Mouse (Mus musculus): ENCODE measurements around the gene Htt.
A peak's percentile ranks its signal among the peaks of the same experiment; 100 is the strongest.

The Htt gene

DNA sequence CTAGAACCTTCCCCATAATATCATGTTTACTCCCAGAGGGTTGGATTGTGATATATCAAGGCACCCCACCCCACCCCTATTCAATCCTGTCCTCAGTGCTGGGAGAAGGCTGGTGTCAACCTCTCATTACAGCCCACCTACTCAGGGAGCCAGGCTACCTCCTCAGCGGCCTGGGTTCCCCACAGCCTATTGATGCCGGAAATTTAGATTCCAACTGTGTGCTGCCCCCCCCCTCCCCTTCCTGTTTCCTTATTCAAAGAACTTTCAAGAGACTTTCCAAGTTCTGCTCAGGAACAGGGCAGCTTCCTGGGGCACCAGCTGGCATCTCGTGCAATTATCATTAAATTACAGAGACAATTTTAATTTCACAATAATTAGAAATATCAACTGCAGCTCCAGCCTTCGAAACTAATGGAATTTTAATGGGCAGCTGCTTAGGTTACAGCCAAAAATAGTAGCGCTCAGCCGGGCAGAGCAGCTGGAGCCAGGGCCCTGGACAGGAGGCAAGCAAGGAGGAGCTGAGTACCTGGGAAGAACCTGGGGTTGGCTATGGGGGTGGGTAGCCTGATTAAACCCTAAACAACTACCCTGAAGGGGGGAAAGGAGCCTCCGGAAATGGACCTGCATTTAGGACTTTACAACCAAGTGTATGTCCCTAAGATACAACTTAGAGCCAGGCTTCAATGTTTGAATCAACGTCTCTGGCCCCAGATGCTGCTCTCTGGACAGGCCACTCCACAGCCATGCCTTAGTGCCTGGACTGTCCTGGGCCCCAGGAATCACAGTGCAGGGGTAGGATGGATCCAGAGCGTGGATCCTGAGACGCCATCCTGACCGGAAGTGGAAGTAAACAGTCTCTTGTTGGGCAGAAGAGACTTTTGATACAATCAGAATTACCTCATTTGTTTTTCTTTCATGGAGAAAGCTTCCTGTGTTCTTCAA, 170.2 kb downstream of the Htt start:
- DNase-seq (ENCODE audit: low spot score), result no peak

DNA sequence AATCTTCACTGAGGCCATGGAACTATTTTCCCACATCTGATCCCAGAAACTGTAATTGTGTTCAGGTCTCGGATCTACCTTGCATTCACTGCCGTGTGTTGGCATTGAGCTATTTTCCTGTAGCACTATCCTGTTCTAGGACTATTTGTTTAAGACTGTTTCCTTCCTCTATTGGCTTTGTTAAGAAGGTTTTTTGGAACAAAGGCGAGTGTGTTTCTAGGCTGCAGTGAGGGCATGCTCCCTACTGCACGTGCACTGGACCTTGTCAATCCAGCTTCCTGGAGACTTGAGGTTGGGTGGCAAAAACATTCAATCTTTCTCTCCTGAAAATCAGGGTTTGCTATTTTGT, 170.9 kb downstream of the Htt start:
- no peak for DNase-seq (ENCODE audit: low spot score)

DNA sequence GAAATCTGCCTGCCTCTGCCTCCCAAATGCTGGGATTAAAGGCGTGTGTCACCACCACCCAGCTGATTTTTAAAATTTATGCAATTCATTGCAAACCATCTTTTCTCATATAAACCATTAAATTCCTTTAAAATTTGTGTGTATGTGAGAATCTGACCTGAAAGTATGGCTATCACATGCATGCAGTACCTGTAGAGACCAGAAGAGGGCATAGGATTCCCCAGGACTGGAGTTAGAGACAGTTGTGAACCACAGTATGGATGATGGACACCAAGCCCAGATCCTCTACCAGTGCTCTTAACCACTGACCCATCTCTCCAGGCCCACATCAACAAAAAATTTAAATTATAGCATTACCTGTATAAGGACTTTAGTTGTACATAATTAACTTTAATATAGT, 171.9 kb downstream of the Htt start:
- DNase-seq (ENCODE audit: low spot score), result no peak

DNA sequence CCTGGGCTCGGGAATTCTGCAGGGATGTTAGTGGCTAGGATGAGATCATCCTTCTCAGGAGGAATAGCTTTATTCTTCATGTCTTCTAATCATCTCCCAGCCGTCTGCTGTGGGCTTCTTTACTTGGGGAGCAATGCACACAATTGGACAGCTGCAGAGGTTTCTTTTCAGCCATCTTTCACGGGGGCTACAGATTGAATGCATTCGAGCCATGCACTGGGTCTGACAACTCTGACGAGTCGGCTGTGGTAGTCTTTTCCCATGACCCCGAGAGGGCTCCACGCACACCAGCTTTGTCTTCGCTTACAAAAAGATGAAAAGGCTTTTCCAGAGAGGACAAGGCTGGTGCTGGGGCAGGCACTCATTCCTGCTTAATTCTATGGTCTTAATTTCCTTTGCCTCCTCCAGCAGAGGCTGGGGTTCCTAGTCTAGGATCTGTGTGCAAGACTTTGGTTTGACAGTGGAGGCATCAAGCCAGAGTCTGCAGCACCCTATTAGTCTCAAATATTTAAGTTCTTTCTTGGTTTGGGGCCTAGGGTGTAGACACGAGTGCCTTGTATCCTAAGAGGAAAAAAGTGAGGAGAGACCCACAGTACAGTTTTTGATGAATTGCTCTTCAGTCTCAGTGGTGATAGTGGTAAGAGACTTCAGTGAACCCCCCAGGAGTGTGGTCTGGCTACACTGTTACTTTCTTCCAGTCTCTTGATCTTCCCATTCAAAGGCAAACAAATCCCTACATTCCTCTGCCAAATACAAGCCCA, 180.3 kb downstream of the Htt start:
- no peak for DNase-seq (ENCODE audit: low spot score)

DNA sequence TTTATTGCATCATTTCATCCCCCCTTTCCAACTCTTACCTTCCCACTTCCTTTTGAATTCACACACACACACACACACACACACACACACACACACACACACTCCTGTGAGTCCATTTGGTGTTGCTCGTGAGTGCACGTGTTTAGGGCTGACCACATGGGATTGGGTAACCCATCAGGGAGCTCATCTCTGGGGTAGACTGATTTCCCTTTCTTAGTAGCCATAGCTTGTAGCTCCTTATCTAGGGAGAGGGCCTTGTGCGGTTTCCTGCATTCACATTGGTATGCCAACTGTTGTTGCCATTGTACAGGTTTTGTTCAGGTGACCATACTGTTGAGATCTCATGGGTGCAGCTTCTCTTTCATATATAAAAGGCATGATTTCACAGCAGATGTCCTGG, 181.9 kb downstream of the Htt start:
- DNase-seq (ENCODE audit: low spot score), result no peak

DNA sequence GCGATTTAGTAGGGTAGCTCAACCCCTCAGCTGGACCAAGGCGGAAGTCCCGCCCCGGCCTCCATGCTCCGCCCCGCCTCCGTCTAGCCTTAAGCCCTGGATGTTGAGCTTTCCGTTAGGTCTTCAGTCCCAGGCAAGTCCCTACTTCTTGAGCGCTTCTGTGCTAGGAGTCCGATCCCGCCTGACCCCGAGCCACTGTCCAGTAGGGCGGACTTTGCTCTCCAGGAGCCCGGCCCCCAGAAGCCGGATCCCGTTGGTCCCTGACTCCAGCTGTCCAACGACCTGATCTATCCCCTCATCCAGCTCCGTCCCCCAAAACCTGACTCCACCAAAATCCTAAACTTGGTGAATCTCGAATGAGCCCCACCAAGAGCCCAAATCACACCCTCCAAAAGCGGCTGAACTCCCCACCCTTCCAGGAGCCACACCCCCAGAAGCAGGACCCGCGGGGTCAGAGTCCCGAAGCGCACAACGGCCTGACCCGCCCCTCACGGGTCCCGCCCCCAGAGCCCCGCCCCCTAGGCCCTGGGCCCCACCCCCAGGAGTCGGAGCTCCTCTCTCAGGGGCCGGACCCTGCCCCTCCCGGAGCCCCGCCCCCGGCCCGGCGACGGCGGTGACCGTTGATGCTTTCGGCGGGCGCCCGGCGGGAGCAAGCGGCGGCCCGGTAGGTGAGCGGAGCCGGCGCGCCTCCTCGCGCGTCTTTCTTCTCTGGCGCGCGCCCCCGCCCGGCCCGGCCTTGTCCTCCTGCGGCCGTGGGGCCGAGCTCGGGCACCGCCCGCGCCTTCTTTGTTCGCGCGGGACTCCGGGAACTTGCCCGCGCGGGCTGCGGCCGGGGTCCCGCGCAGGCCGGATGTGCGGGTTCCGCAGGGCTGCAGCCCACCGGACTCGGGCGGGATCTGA, 187.6 kb downstream of the Htt start, which contains the start of gene Rgs12:
Rgs12 (plus strand) TSS at position 585 of the 900 bp plus-strand sequence.
- peak; percentile 90 for DNase-seq (ENCODE audit: low spot score)

DNA sequence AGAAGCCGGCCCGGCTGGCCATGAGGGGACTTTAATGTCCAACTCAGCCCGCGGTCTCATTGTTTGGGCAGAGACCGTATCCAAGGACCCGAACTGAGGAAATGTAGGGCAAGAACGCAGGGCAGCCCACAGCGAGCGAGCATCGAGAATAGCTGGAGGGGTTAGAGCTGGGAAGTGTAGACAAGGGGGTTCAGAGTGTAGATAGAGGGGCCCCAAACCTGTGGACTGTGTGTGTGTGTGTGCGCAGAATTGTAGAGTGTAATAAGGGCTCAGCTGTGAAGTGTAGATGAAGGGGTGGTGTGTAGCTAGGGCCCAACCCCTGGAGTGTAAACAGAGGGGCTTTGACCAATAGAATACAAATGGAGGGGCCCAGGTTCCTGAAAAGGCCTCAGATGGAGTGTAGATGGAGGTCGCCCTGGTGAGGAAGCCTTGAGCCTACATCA, 188.2 kb downstream of the Htt start:
- DNase-seq (ENCODE audit: low spot score), result no peak

DNA sequence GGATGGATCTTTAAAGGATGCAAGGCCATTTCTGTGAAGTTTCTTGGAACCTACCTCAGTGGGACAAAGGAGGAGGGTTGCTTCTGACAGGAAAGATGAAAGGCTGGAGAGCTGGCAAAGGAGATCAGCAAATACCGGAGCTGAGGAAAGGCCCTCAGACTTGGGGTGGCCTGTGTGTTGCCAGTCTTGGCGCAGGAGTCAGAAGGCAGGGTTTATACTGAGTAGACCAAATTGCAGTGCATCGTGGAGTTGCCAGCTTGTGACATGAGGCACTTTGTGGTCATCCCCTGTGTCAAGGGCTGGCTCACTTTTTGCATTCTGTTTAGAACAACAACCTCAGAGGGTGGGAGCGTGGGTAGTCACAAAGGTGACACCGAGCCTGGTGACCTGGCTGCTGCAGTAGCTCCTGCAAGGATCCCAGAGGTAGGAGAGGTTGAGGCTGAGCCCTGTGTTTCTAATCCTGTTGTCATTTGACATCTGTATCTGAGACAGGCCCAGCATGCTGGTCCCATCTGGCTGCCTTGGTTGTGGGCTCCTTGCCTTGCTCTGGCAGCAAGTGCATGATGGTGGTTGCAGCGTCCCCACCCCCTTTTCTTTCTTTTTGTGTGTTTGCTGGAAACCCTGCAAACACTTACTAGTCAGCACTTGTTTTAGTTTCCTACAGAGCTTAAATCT, 189.1 kb downstream of the Htt start:
- no peak for DNase-seq (ENCODE audit: low spot score)

DNA sequence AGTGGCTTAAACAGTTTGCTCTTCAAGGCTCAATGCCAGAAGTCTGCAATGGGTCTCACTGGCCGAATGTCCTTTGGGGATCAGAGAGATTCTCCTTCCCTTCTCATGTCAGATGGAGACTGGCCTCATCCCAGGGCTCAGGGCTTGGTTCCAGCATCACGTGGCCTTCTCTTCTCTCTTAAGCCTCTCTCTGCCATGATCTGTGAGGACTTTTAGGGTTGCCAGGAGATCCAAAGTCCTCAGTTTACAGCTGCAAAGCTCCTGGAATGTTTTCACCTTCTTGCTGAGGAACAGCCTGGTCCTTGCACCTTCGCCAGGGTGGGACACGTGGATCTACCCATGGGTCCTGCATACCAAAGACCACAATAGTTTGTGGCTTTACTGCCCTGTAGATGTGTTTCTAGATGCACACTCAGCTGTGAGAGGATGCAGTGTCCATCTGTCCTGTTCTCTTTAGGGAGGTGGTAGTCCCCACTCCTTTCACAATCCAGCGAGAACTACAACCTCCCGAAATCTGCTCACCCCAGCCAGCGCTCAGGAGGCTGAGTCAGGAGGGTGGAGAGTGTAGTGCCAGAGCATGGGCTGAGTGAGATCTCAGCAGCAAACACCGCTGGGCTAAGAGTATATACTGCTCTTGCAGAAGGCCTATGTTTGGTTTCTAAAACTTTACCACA, 189.8 kb downstream of the Htt start:
- no peak for DNase-seq (ENCODE audit: low spot score)

DNA sequence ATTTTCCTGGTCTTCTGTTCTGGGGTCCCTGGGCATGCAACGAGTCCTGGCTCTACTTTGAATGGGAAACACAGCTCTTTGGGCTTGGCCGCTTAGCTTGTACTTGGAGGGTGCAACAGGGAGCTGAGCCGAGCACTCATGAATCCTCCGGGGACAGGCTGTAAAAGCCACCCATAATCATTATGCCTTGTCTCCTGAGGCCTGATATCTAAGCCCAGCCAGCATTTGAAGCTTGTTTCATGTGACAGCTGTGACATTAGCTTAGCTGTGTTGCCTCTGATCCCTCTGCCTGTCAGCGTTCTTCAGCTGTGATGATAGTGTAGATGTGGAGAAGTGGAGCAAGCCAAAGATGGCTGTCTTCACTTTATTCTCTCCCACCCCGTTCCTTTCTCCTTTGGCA, 193.0 kb downstream of the Htt start:
- no peak for DNase-seq (ENCODE audit: low spot score)

DNA sequence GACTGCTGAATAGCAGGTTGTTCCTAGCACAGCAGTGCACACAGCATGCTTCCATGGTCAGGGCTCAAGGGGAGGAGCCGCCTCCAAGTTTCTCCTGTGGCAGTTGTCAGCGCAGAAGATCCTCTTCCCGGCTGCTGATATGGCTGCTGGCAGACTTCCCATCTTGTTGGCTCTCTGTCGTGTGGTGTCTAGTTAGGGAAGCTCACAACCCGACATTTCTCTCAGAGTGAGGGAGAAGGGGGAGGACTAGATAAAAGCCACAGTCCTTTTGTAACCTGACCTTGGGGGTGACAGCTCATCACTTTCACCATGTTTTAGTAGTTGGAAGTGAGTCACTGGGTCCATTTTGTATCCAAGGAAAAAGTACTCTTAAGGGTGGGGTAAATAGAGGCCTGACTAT, 194.1 kb downstream of the Htt start:
- DNase-seq (ENCODE audit: low spot score), result peak; percentile 46

DNA sequence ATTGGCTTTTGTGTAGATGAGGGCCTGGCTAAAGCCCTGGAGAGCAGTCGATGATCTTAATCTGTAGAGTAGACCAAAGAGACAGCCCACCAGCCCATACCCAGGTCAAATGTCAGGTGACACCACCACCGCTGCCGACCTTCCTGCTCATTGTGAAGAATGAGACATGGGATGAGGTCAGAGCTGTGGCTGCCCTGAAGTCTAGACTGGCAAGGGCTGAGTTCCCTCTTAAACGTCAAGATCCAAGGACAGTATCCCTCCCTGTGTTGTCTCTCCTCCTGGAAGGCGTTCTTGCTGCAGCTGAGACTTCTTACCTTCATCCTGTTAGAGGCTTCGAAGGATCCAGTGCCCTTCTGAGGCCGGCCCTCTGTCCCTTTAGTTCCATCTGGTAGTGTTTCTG, 194.6 kb downstream of the Htt start:
- DNase-seq (ENCODE audit: low spot score), result no peak

DNA sequence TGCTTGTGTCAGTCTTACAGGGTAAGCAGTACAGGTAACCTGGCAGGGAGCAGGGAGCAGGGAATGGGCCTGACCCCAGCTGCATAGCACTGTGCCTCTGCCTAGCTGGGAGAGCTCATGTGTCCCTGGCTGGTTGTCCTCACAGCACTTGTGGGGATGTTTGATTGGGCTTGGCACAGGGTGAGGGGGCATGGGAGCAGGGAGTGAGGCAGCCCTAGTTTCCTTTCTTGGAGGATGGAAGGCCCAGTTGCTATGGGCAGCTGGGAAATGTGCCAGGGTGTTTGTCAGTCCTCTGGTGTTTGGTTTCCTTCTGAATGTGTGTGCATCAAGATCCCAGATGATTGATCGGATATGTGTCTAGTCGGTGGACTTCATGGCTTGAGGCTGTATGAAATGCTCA, 195.5 kb downstream of the Htt start:
- DNase-seq (ENCODE audit: low spot score), result no peak

DNA sequence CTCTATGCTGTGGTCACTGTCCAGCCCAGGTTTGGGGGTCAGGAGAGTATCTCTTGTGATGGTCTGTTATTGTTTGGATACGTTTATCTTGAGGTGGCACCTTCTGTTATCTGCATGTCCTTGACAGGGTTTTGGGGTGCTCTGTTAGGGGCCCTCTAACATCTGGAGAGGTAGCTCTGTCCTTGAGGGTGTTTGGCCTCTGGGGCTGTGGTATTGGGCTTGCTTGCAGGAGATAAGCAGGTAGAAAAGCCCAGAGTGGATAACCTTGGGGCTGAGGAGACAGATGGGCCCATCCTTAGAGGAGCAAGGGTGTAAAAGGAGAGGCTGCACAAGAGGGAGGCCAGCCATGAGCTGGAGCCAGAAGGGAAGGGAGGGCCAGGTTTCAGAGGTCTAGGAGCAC, 198.5 kb downstream of the Htt start:
- no peak for DNase-seq (ENCODE audit: low spot score)

Measured in testis, postnatal 14 days (tissue).